Mouse (Mus musculus) brain, embryonic 18.5 days (tissue): ENCODE data around the gene Apol7a.

Source experiments
- DNase-seq: peaks from one replicate; pipeline ENCODE4 v3.0.0-alpha.2; 2012; ENCODE audit warnings: low read depth, low spot score

Gene Apol7a

GRCm38 (mm10) chr15:77376920-77377319 lies 22.0 kb downstream of the Apol7a start:
- no peak for DNase-seq

DNA sequence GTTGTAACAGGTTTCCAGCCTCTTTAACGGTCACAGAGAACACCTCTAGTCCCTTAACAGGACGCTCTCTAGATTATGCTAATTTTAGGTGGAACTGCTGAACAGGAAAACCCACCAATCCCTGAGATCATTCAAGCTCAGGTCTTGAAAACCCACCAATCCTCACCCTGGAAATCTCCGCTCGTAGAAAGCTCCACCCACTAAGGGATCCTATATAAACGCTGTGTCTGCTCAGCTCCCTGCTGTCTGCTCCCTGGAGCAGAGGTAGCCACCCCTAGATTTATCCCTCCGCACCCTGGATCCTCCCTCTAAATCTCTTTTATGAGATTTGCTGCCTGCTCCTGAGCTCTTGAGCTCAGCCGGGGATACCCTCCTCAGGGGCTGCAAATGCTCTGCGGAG lies 28.3 kb downstream of the Apol7a start:
- no peak for DNase-seq

DNA sequence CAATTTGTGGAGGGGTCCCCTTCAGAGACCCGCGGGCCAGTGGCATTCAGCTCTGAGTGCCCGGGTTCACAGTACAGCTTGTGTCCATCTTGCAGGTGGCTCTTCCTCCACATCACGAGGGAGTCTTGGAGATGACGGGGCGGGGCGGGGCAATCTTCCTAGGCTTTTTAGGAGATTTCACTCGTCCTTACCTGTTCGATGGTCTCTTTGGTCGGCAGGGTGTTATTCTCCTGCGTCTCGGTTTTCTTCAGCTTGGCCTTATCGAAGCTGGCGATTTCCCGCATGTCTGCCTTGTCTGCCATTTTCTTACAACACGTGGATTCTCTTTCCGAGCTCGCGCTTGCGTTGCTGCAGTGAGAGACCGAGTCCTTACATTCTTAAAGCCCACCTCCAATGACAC lies 28.9 kb downstream of the Apol7a start:
- DNase-seq, result no peak

GRCm38 (mm10) chr15:77368818-77369320 lies 30.0 kb downstream of the Apol7a start:
- no peak for DNase-seq

DNA sequence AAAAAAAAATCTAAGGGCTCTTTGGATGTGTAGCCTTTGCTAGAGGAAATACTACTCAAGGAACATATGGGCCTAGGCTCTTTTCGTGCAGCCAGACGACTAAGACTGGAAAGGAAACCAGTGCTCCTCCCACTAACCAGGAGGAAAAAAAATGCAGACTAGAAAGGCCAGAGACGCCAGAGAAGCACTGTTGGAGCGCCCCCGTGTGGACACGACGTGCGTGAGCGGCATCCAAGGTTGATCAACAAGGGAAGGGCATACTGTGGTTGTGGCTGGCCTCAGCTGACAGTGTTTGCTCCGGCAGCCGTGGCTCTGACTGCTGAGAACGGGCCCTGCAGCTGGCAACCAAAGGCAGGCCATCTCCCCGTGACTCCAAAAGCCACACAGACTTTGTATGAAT lies 30.8 kb downstream of the Apol7a start:
- DNase-seq, result peak; percentile 84

DNA sequence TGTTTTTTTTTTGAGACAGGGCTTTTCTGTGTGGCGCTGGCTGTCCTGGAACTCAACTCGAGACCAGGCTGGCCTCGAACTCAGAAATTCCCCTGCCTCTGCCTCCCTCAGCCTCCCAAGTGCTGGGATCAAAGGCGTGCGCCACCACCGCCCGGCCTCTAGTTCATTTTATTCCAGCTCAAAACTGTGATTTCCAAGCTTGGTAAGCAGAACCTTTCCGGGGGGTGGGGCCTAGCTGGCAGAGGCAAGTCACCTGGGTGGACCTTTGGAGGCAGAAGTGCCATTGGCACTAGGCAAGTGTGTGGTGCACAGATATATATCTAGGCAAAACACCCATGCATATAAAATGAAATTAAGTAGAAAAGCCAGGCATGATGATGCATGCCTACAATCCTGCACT lies 31.4 kb downstream of the Apol7a start:
- DNase-seq, result no peak

GRCm38 (mm10) chr15:77366706-77367484 lies 32.0 kb downstream of the Apol7a start:
- DNase-seq, result peak; percentile 83

DNA sequence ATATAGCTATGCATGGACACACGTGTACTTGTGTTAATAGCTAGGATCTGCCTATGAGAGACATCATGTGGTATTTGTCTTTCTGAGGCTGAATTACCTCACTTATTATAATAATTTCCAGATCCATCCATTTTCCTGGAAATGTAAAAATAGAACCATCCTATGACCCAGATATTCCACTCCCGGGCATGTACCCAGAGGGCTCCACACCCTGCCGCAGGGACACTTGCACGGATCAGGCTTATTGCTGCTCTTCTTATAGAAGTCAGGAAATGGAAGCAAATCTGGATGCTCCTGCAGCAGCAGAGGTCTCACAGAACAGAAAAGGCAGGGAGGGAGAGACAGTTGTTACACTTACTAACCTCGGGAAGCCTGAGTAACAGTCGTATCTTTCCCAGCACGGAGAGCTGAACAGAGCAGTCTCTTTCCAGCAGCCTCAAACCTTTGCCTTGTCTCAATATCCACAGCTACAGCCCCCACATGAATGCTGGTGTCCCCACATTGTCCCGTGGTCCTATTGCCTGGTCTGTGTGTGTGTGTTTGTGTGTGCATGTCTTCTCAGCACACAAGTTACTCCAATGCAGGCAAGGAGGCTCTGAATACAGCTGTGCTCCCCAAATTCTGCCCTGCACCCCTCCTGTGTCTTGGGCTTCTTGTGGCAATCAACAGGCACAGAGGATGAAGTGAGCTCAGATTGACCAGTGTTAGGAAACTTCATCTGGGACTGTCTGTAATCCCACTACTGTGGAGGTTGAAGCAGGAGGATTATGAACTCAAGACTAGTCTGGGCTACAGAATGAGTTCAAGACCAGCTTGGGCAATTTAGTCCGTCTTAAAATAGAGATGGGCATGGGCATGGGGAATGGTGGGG lies 33.0 kb downstream of the Apol7a start:
- DNase-seq, result no peak

DNA sequence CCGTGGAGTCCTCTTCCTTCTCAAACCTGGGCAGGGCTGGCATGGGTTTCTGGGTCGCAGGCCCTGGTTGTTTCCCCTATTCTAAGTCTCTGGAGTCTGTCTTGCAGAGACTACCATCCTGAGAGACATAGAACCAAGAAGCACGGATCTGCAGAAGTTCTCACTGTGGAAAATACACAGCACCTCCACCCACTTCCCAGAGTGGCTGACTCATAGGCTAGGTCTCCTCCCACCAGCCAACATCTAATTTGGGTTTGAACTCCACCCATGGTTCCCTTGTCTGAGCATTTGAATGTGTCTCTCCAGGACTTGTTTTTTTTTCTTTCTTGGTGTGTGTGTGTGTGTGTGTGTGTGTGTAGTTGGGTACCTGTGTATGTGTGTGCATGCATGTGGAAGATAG lies 34.9 kb downstream of the Apol7a start:
- no peak for DNase-seq

DNA sequence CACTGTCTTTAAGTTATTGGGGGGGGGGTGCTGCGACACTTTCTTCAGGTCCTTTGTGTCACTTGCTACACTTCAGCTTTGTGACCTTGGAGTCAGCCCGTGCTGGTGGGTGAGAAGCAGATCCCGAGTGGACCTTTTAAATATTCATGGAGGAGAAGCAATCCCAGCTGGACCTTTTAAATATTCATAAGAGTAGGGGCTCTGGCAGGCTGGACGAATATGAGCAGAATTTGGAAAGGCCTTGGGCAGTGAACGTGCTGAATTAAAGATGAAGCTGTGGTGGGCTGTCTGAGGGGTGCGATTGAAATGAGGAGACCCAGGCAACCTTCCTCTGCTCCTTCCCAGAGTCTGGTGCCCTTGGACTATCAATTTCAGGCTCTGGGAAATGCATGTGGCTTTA lies 35.3 kb downstream of the Apol7a start:
- DNase-seq, result no peak

DNA sequence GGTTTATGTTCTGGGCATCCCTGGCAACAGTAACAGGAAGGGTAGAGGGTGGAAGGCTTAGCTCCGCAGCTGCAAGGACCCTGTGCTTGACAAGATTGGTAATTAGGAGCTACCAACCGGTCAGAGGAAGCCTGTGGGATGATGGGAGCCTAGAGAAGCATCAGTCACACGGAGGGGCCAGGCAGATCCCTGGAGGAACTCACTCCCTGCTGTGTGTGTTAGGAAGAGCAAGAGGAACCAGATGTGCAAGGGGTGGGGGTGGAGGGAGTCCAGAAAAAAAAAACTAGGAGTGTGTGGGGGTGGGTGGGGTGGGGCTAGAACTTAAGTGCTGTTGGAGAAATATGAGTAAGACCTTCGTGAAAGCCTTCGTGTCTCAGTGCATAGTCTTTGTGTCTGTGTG lies 36.0 kb downstream of the Apol7a start:
- DNase-seq, result no peak

- no peak for DNase-seq
These were observed 39.0 kb downstream of the Apol7a start for GRCm38 (mm10) chr15:77359905-77360304.

GRCm38 (mm10) chr15:77359486-77359885 lies 39.4 kb downstream of the Apol7a start:
- DNase-seq, result no peak

DNA sequence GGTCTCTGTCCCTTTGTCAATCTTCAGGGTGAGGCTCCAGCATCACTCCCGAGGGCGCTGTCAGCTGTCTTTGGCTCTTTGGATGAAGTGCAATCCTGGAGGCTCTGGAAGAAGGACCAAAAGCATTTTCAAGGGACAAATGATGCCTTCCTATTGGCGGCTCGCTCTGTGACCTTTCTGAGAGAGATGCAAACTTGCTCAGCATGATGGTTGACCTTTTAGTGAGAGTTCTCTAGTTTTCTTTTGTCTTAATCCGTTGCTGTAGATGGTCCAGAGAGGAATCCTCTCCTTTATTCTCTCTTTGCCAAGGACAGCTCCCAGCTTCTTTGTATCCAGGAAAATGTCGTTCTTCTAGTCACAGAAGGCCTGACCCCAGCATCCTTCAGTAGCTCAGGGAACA lies 39.8 kb downstream of the Apol7a start:
- DNase-seq, result no peak

GRCm38 (mm10) chr15:77358320-77359040 lies 40.4 kb downstream of the Apol7a start:
- peak; percentile 74 for DNase-seq

DNA sequence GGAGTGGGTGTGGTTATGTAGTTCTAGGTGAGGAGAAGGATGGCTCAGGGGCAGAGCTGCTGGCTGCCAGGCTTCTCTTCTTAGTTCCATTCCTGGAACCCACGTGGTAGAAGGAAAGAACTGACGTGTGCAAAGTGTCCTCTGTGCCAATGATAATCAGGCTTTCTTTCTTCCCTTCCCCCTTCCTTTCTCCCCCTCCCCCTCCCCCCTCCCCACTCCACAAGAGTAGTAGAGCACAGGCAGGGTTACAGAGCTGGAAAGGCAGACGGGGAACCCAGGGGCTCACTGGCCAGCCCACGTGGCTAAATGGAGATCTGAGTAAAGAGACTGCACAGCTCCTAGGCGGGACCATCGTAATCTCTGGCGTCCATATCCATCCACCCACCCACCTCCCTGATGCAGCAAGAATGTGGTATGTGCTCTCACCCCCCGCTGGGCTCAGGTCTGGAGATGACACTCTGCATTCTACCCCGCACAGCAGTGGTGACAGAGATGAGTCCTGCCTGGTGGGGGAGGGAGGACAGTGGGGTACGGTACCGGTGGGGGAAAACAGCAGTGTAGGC lies 42.6 kb downstream of the Apol7a start:
- DNase-seq, result no peak

DNA sequence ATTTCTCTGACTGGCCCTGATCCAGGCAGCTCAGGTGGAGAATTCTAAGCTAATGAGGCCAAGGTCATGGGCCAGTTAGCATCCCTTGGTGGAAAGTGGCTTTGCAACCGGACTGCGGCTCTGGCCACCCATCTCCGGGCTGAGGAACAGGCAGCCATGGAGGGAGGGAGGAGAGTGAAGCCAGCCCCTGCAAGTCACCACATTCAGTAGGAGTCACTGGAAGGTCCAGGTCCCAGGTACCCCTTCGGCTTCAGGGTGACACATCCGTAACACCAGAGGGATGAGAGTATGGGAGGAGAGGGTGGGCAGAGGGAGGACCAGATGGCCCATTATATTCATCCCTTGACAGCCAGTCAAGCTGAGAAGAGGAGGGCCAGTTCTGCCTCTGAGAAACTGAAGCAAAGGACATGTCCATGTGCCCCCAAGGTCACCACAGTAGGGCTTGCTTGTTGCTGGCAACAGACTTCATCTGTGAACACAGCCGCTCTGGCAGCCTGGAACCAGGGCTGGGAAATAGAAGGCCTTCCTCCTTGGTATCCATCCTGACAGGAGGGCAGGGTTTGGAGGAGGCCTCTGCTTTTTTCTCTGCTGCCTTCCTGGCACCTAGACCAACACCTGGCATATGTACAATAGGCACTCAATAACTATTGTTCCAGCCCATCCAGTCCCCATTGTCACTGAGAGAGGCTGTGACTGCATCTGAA lies 43.9 kb downstream of the Apol7a start:
- DNase-seq, result no peak

DNA sequence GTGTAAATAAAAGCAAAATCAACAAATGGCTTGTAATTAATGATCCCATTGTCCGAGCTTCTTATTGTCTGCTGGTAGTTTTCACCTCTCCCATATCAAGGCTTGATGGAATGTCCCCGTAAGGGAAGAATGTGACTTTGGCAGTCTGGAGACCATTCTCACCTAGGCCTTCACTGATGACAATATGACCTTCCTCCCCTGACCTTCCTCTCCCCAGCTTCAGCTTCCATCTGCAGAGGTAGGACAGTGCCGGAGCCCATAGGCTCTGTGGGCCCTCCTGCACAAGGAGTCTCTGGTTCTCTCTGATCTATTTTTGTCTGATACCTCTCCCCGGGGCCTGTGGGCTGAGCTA lies 44.4 kb downstream of the Apol7a start:
- DNase-seq, result no peak

DNA sequence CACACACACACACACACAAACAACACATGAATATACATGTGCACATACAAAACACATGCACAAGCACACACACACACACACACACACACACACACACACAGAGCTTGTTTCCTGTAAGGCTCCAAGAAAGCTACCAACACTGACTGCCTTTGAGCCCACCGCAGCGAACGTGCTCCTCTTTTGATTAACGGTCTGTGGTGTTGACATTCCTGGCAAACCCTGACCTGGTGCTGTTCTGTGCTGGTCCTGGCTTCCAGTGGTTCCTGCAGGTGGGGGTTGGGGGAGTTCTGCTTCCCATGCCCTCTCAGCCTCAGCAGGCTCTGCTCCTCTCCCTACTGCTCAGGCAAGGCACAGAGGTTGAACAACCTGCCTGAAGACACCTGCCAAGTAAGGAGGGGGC lies 45.1 kb downstream of the Apol7a start:
- no peak for DNase-seq

DNA sequence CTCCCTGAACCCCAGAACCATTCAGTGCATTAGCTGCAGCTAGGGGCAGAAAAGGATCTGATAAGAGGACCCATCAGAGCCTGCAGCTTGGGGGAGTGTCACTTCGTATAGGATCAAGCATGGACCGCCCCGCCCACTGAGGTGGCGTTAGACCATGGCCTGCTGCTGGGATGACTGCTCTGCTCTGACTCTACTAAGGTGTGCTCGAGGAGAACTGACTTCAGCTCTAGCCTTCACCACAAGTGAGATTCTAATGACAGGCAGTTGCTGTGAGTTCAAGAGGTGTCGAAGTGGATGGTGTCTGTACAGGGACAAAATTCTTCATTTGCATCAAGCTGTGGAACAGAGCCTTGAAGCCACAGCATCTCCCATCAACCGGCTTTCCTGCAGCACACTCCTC lies 46.0 kb downstream of the Apol7a start:
- no peak for DNase-seq

DNA sequence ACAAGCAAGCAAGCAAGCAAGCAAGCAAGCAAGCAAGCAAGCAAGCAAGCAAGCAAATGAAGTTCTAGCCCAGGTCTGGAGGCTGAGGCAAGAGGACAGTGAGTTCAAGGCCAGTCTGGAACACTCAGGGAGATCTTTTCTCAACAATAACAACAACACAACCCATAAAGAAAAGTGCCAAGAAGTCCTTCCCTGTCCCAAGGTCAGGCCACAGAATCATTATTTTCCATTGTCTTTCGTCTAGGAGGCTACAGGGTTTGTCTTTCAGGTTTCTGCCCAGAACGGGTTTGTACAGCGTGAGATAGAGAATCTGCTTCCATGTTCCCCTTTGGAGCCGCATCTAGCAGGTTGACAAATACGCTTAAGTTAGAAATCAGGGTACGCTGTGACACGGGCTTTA lies 48.8 kb downstream of the Apol7a start:
- no peak for DNase-seq
